Comparison of ENCODE assay signal across 8 mouse cellular contexts in genomic region chr9:42264145-42264544, GRCm38 (mm10). TPM values are rescaled to one million over a fixed set of nuclear protein-coding genes. Genes with fewer than 3 reads are reported as not detected.
DNase-seq lines count a peak whose midpoint lies in the region; ATAC-seq and TF ChIP-seq lines count a peak whose summit lies in the region.

Gene Sc5d (minus strand): TSS chr9:42264256.

- H3K4me3 ChIP-seq in ES-Bruce4 (ENCODE audit: low read depth, low read length) = peak within 1 kb of the TSS; percentile 95
- H3K4me3 ChIP-seq in forebrain, embryonic 14.5 days (ENCODE audit: low read depth, low read length) = peak within 1 kb of the TSS; percentile 80
- peak within 1 kb of the TSS; percentile 72 for H3K4me3 ChIP-seq in neural tube, embryonic 15.5 days (replicated peaks)

- no peaks in the 10 kb centered on the region for H3K4me1 ChIP-seq in ES-Bruce4 (ENCODE audit: control insufficient read depth, insufficient read depth, low read length)
- peaks cover 27% of the 10 kb centered on the region for H3K4me1 ChIP-seq in forebrain, embryonic 14.5 days (ENCODE audit: control insufficient read depth, insufficient read depth, low read length)
- peaks cover 35% of the 10 kb centered on the region for H3K4me1 ChIP-seq in neural tube, embryonic 15.5 days

- ATAC-seq in cerebellum, adult (ENCODE audit: insufficient number of reproducible peaks, low FRiP score, low TSS enrichment) = peak; percentile 97
- ATAC-seq in forebrain, embryonic 14.5 days = peak; percentile 99
- peak; percentile 99 for ATAC-seq in neural tube, embryonic 15.5 days (ENCODE audit: low FRiP score)

- TF ChIP-seq CTCF in ES-Bruce4 (IDR thresholded peaks at IDR 0.05; ENCODE audit: low read depth, low read length) = no peak

- peak within 1 kb of the TSS; percentile 72 for H3K9ac ChIP-seq in ES-Bruce4 (ENCODE audit: low read depth, poor library complexity, severe bottlenecking)
- peak within 1 kb of the TSS; percentile 89 for H3K9ac ChIP-seq in forebrain, embryonic 14.5 days (ENCODE audit: low read length)
- H3K9ac ChIP-seq in neural tube, embryonic 15.5 days (replicated peaks) = peak within 1 kb of the TSS; percentile 78

- H3K27ac ChIP-seq in ES-Bruce4 (ENCODE audit: insufficient read depth, low read length) = no peak within 1 kb of the TSS
- peak within 1 kb of the TSS; percentile 86 for H3K27ac ChIP-seq in forebrain, embryonic 14.5 days (ENCODE audit: low read depth, low read length)
- peak within 1 kb of the TSS; percentile 94 for H3K27ac ChIP-seq in neural tube, embryonic 15.5 days (replicated peaks)

- H3K36me3 ChIP-seq in ES-Bruce4 (ENCODE audit: control insufficient read depth, insufficient read depth, low read length, poor library complexity, severe bottlenecking) = no peaks in the 10 kb centered on the region
- peaks cover 10% of the 10 kb centered on the region for H3K36me3 ChIP-seq in forebrain, embryonic 14.5 days (ENCODE audit: control insufficient read depth, insufficient read depth, low read length)
- H3K36me3 ChIP-seq in neural tube, embryonic 15.5 days = peaks cover 2% of the 10 kb centered on the region

- TF ChIP-seq POLR2A in ES-Bruce4 (IDR thresholded peaks at IDR 0.05; ENCODE audit: insufficient read depth, low read length) = no peak

- no peaks in the 10 kb centered on the region for H3K9me3 ChIP-seq in ES-Bruce4 (replicated peaks; ENCODE audit: control insufficient read depth, insufficient read depth, low read length, poor library complexity, severe bottlenecking)
- H3K9me3 ChIP-seq in forebrain, embryonic 14.5 days (replicated peaks; ENCODE audit: control insufficient read depth, low read length) = no peaks in the 10 kb centered on the region
- H3K9me3 ChIP-seq in neural tube, embryonic 15.5 days (replicated peaks) = no peaks in the 10 kb centered on the region

- DNase-seq in forebrain, embryonic 14.5 days (ENCODE audit: low spot score) = peak; percentile 97
- DNase-seq in heart, postnatal 14 days = peak; percentile 95 to 96
- DNase-seq in layer of hippocampus, adult 11-12 months (ENCODE audit: low spot score) = peak; percentile 95
- DNase-seq in lung, adult 18-20 months = peak; percentile 95 to 96
- DNase-seq in testis, postnatal 14 days (ENCODE audit: low spot score) = peak; percentile 94

- WGBS in forebrain, embryonic 14.5 days = under 1% methylated on average over 49 of the region's 49 CpGs
- 1% methylated on average over 49 of the region's 49 CpGs for WGBS in neural tube, embryonic 15.5 days

- peak within 1 kb of the TSS; percentile 78 for H3K4me2 ChIP-seq in forebrain, embryonic 14.5 days (ENCODE audit: low read length)
- peak within 1 kb of the TSS; percentile 68 for H3K4me2 ChIP-seq in neural tube, embryonic 15.5 days

- no peaks in the 10 kb centered on the region for H3K27me3 ChIP-seq in ES-Bruce4 (ENCODE audit: control insufficient read depth, insufficient read depth, low read length, poor library complexity, severe bottlenecking)
- no peaks in the 10 kb centered on the region for H3K27me3 ChIP-seq in forebrain, embryonic 14.5 days (replicated peaks; ENCODE audit: control insufficient read depth, insufficient read depth, low read length)
- no peaks in the 10 kb centered on the region for H3K27me3 ChIP-seq in neural tube, embryonic 15.5 days (replicated peaks)

- no peak for TF ChIP-seq EP300 in ES-Bruce4 (IDR thresholded peaks at IDR 0.05; ENCODE audit: insufficient read depth, low read depth, low read length)

- intact Hi-C loops in heart, postnatal 14 days (cut with DNase I) = no loop called here

RNA-seq across cellular contexts. Expression of gene Sc5d, which starts in this region (rescaled TPM):
- polyA plus RNA-seq in ES-Bruce4 (2011; ENCODE audit: insufficient read depth, insufficient read length, low read depth, missing spikeins) = 46.1 and 49.2 TPM in 2 replicates
- 61.9 and 74.2 TPM in 2 replicates for polyA plus RNA-seq in forebrain, embryonic 14.5 days (2014; fragmentation: Nextera tagmentation; extraction: Ambion mirVana)
- total RNA-seq in heart, postnatal 14 days (2021) = 10 to 100 TPM; 12.0 TPM
- 72.3 and 79.0 TPM in 2 replicates for polyA plus RNA-seq in neural tube, embryonic 15.5 days (2015; fragmentation: Nextera tagmentation; extraction: Ambion mirVana)
